Mouse (Mus musculus) embryonic fibroblast, embryonic 13.5 days (primary cell): Measurements from ENCODE around the gene Sema4c.

Experiments
- CTCF ChIP-seq: IDR thresholded peaks from 2 replicates; pipeline ENCODE4 v1.5.1; 2011; ENCODE audit warnings: mild to moderate bottlenecking, control low read depth, low read length, moderate library complexity, borderline replicate concordance; ENCODE audit not compliant: insufficient read depth
- POLR2A ChIP-seq: IDR thresholded peaks from 2 replicates; pipeline ENCODE4 v1.6.1; 2011; ENCODE audit warnings: low read depth, mild to moderate bottlenecking, control low read depth, low read length, moderate library complexity

- TF ChIP-seq POLR2A = no peak
- TF ChIP-seq CTCF = no peak
Measured at GRCm38 (mm10) chr1:36547981-36548598, 10.1 kb downstream of the Sema4c start.
